Mouse (Mus musculus): ENCODE measurements at regions not wholly inside any gene's neighbourhood (a gene's known extent, or its start where the extent isn't known, plus 50 kb on each side); places are given as distances from the start of the nearest gene placed in this dataset.

- TF ChIP-seq CTCF (IDR thresholded peaks at IDR 0.05; ENCODE audit: low read depth), result no peak
- TF ChIP-seq EP300 (IDR thresholded peaks at IDR 0.05; ENCODE audit: low read depth), result no peak
These were observed 66.0 kb downstream of the Gm4791 start for GRCm38 (mm10) chr9:47064463-47065032.
